Mouse (Mus musculus) midbrain, embryonic 12.5 days (tissue): ENCODE measurements around the gene Nr2c2ap. TPM values are rescaled to one million over a fixed set of nuclear protein-coding genes. Genes with fewer than 3 reads are reported as not detected.

Experiments used
- ATAC-seq: fragments of 200-750 bp; cut with Nextera tagmentation; 2 replicates; pipeline ENCODE4 v1.8.0; 2017; ENCODE audit warnings: low read depth, moderate TSS enrichment, moderate library complexity; ENCODE audit not compliant: low FRiP score
- H3K27ac ChIP-seq: fragments of 300-500 bp; sonication (generic); replicated peaks from 2 replicates; pipeline ENCODE4 v1.5.1; 2016; ENCODE audit warnings: mild to moderate bottlenecking
- H3K27me3 ChIP-seq: fragments of 300-500 bp; sonication (generic); 2 replicates; pipeline ENCODE4 v1.6.1; 2016; ENCODE audit warnings: mild to moderate bottlenecking
- H3K36me3 ChIP-seq: fragments of 300-500 bp; sonication (generic); 2 replicates; pipeline ENCODE4 v1.6.1; 2016
- H3K4me1 ChIP-seq: fragments of 300-500 bp; sonication (generic); 2 replicates; pipeline ENCODE4 v1.6.1; 2016
- H3K4me2 ChIP-seq: fragments of 300-500 bp; sonication (generic); replicated peaks from 2 replicates; pipeline ENCODE4 v1.6.1; 2016; ENCODE audit warnings: mild to moderate bottlenecking, moderate library complexity
- H3K4me3 ChIP-seq: fragments of 300-500 bp; sonication (generic); 2 replicates; pipeline ENCODE4 v1.5.1; 2016; ENCODE audit warnings: mild to moderate bottlenecking
- H3K9ac ChIP-seq: fragments of 300-500 bp; sonication (generic); replicated peaks from 2 replicates; pipeline ENCODE4 v1.6.1; 2016; ENCODE audit warnings: mild to moderate bottlenecking, moderate library complexity
- H3K9me3 ChIP-seq: fragments of 300-500 bp; sonication (generic); 2 replicates; pipeline ENCODE4 v1.6.1; 2016; ENCODE audit warnings: mild to moderate bottlenecking
- WGBS: fragments of 180-500 bp; shearing (Covaris S2); methylation state at CpG from one replicate; pipeline ENCODE4 v1.1.7; 2016; 5-methylcytosine and 5-hydroxymethylcytosine counted together
- polyA plus RNA-seq: library from polyadenylated mRNA; unstranded; fragments of >200 nt; fragmentation: Nextera tagmentation; extraction: Ambion mirVana; gene quantifications from 2 replicates; pipeline ENCODE4 v1.2.1, GENCODE M21; 2016

Nr2c2ap gene
- polyA plus RNA-seq, 1 experiment from 2014 or later: 23.8 TPM

GRCm38 (mm10) chr8:70104506-70104905 lies 26.6 kb upstream of the Nr2c2ap start:
- no peak overlapping the region for H3K27ac ChIP-seq
- ATAC-seq: no peak
- H3K4me3 ChIP-seq: no peak overlapping the region
- H3K9me3 ChIP-seq: no peaks in the 10 kb centered on the region
- peaks cover 88% of the 10 kb centered on the region for H3K36me3 ChIP-seq
- no peaks in the 10 kb centered on the region for H3K4me1 ChIP-seq
- WGBS: 22% methylated on average over 6 of the region's 6 CpGs
- no peak overlapping the region for H3K9ac ChIP-seq
- no peak overlapping the region for H3K4me2 ChIP-seq
- no peaks in the 10 kb centered on the region for H3K27me3 ChIP-seq

GRCm38 (mm10) chr8:70104922-70105321 lies 26.2 kb upstream of the Nr2c2ap start:
- Histone ChIP-seq H3K36me3 (peaks cover 88% of the 10 kb centered on the region), H3K27me3 (no peaks in the 10 kb centered on the region), H3K9ac (no peak overlapping the region), H3K4me3 (no peak overlapping the region), H3K4me2 (no peak overlapping the region), H3K4me1 (no peaks in the 10 kb centered on the region), H3K9me3 (no peaks in the 10 kb centered on the region), H3K27ac (no peak overlapping the region)
- no peak for ATAC-seq
- 83% methylated on average over 7 of the region's 7 CpGs for WGBS

- Histone ChIP-seq H3K9me3 (no peaks in the 10 kb centered on the region), H3K4me3 (no peak overlapping the region), H3K4me1 (peaks cover 11% of the 10 kb centered on the region), H3K9ac (no peak overlapping the region), H3K4me2 (no peak overlapping the region), H3K27me3 (peaks cover 52% of the 10 kb centered on the region), H3K27ac (no peak overlapping the region), H3K36me3 (peaks cover 98% of the 10 kb centered on the region)
- no peak for ATAC-seq
- 90% methylated on average over 2 of the region's 2 CpGs for WGBS
These were observed 20.7 kb upstream of the Nr2c2ap start for GRCm38 (mm10) chr8:70110451-70110850.

- peaks cover 98% of the 10 kb centered on the region for H3K36me3 ChIP-seq
- H3K4me2 ChIP-seq: no peak overlapping the region
- peaks cover 11% of the 10 kb centered on the region for H3K4me1 ChIP-seq
- H3K27me3 ChIP-seq: peaks cover 58% of the 10 kb centered on the region
- no peak overlapping the region for H3K9ac ChIP-seq
- WGBS: 58% methylated on average over 23 of the region's 23 CpGs
- H3K9me3 ChIP-seq: no peaks in the 10 kb centered on the region
- H3K27ac ChIP-seq: no peak overlapping the region
- H3K4me3 ChIP-seq: no peak overlapping the region
- no peak for ATAC-seq
These were observed 19.8 kb upstream of the Nr2c2ap start for GRCm38 (mm10) chr8:70111192-70111795.

- Histone ChIP-seq H3K27ac (no peak overlapping the region), H3K9ac (0 out of 2 replicates have a peak overlapping the region, but pooled peaks have one; percentile 6), H3K27me3 (peaks cover 70% of the 10 kb centered on the region), H3K4me2 (peak overlapping the region; percentile 22), H3K4me1 (peaks cover 21% of the 10 kb centered on the region), H3K9me3 (no peaks in the 10 kb centered on the region), H3K4me3 (0 out of 2 replicates have a peak overlapping the region, but pooled peaks have one; percentile 12), H3K36me3 (peaks cover 86% of the 10 kb centered on the region)
- 7% methylated on average over 43 of the region's 43 CpGs for WGBS
- peak; percentile 24; the same call in 1 of the 2 replicates for ATAC-seq
These were observed 18.6 kb upstream of the Nr2c2ap start for GRCm38 (mm10) chr8:70112401-70113016.

GRCm38 (mm10) chr8:70114488-70114887 lies 16.6 kb upstream of the Nr2c2ap start:
- no peak overlapping the region for H3K4me3 ChIP-seq
- H3K4me2 ChIP-seq: no peak overlapping the region
- H3K27ac ChIP-seq: no peak overlapping the region
- ATAC-seq: no peak
- H3K9me3 ChIP-seq: no peaks in the 10 kb centered on the region
- H3K4me1 ChIP-seq: peaks cover 32% of the 10 kb centered on the region
- no peak overlapping the region; the same call in 1 of the 2 replicates for H3K9ac ChIP-seq
- WGBS: 19% methylated on average over 6 of the region's 6 CpGs
- H3K27me3 ChIP-seq: peaks cover 75% of the 10 kb centered on the region
- H3K36me3 ChIP-seq: peaks cover 66% of the 10 kb centered on the region

- WGBS: 67% methylated on average over 13 of the region's 13 CpGs
- Histone ChIP-seq H3K27me3 (peaks cover 75% of the 10 kb centered on the region), H3K9me3 (no peaks in the 10 kb centered on the region), H3K4me1 (peaks cover 35% of the 10 kb centered on the region), H3K36me3 (peaks cover 62% of the 10 kb centered on the region), H3K4me2 (no peak overlapping the region), H3K4me3 (no peak overlapping the region), H3K27ac (no peak overlapping the region), H3K9ac (no peak overlapping the region; the same call in 1 of the 2 replicates)
- ATAC-seq: no peak
These were observed 16.2 kb upstream of the Nr2c2ap start for GRCm38 (mm10) chr8:70114892-70115291.

- Histone ChIP-seq H3K4me2 (peak overlapping the region; percentile 64), H3K9ac (peak overlapping the region; percentile 32; the same call in 1 of the 2 replicates), H3K4me1 (peaks cover 38% of the 10 kb centered on the region), H3K4me3 (peak overlapping the region; percentile 65; the same call in 1 of the 2 replicates), H3K27ac (no peak overlapping the region), H3K9me3 (no peaks in the 10 kb centered on the region), H3K27me3 (peaks cover 52% of the 10 kb centered on the region), H3K36me3 (peaks cover 35% of the 10 kb centered on the region)
- no peak for ATAC-seq
- WGBS: 7% methylated on average over 9 of the region's 9 CpGs
These were observed 13.5 kb upstream of the Nr2c2ap start for GRCm38 (mm10) chr8:70117611-70118010.

GRCm38 (mm10) chr8:70118726-70119700 lies 12.1 kb upstream of the Nr2c2ap start:
- peaks cover 39% of the 10 kb centered on the region for H3K27me3 ChIP-seq
- WGBS: 4% methylated on average over 17 of the region's 17 CpGs
- H3K4me3 ChIP-seq: peak overlapping the region; percentile 65
- H3K36me3 ChIP-seq: peaks cover 21% of the 10 kb centered on the region
- peaks cover 31% of the 10 kb centered on the region for H3K4me1 ChIP-seq
- ATAC-seq: peak; percentile 87
- H3K9ac ChIP-seq: peak overlapping the region; percentile 91
- no peaks in the 10 kb centered on the region for H3K9me3 ChIP-seq
- H3K4me2 ChIP-seq: peak overlapping the region; percentile 64
- peak overlapping the region; percentile 96 for H3K27ac ChIP-seq

GRCm38 (mm10) chr8:70120667-70121066 lies 10.5 kb upstream of the Nr2c2ap start, which contains the start of gene Ncan:
Gene Ncan (minus strand): TSS chr8:70120873.
- Histone ChIP-seq H3K27ac (peak within 1 kb of the TSS; percentile 96), H3K4me3 (peak within 1 kb of the TSS; percentile 65), H3K27me3 (peaks cover 34% of the 10 kb centered on the region), H3K9me3 (no peaks in the 10 kb centered on the region), H3K4me1 (peaks cover 31% of the 10 kb centered on the region), H3K9ac (peak within 1 kb of the TSS; percentile 91), H3K4me2 (peak within 1 kb of the TSS; percentile 64), H3K36me3 (peaks cover 4% of the 10 kb centered on the region)
- peak; percentile 77 for ATAC-seq
- 2% methylated on average over 19 of the region's 19 CpGs for WGBS

- H3K4me2 ChIP-seq: no peak overlapping the region
- H3K4me1 ChIP-seq: peaks cover 17% of the 10 kb centered on the region
- H3K27me3 ChIP-seq: peaks cover 14% of the 10 kb centered on the region; the same call in 1 of the 2 replicates
- no peaks in the 10 kb centered on the region for H3K9me3 ChIP-seq
- no peaks in the 10 kb centered on the region for H3K36me3 ChIP-seq
- no peak overlapping the region for H3K9ac ChIP-seq
- ATAC-seq: no peak
- 52% methylated on average over 2 of the region's 2 CpGs for WGBS
- no peak overlapping the region for H3K27ac ChIP-seq
- H3K4me3 ChIP-seq: no peak overlapping the region
These were observed 8.3 kb upstream of the Nr2c2ap start for GRCm38 (mm10) chr8:70122863-70123262.
